Mouse (Mus musculus) neural tube, embryonic 15.5 days (tissue): ENCODE results near the gene Pigw. TPM values are rescaled to one million over a fixed set of nuclear protein-coding genes. Genes with fewer than 3 reads are reported as not detected.
"Not testable (repeated sequence)": the region's sequence is repeated elsewhere in the genome, so short reads cannot be mapped to it uniquely, and the experiment has no call there.

Source experiments
- ATAC-seq: fragments of 200-750 bp; cut with Nextera tagmentation; 2 replicates; pipeline ENCODE4 v1.8.0; 2017; ENCODE audit warnings: mild to moderate bottlenecking, moderate TSS enrichment, moderate library complexity; ENCODE audit not compliant: low FRiP score
- H3K27ac ChIP-seq: fragments of 300-500 bp; sonication (generic); replicated peaks from 2 replicates; pipeline ENCODE4 v1.5.1; 2015; ENCODE audit warnings: mild to moderate bottlenecking, inconsistent platforms
- H3K27me3 ChIP-seq: fragments of 300-500 bp; sonication (generic); replicated peaks from 2 replicates; pipeline ENCODE4 v1.6.1; 2015; ENCODE audit warnings: inconsistent platforms
- H3K36me3 ChIP-seq: fragments of 300-500 bp; sonication (generic); 2 replicates; pipeline ENCODE4 v1.6.1; 2015; ENCODE audit warnings: inconsistent platforms
- H3K4me1 ChIP-seq: fragments of 300-500 bp; sonication (generic); 2 replicates; pipeline ENCODE4 v1.6.1; 2015; ENCODE audit warnings: inconsistent platforms
- H3K4me2 ChIP-seq: fragments of 300-500 bp; sonication (generic); 2 replicates; pipeline ENCODE4 v1.6.1; 2015; ENCODE audit warnings: inconsistent platforms, mild to moderate bottlenecking, moderate library complexity
- H3K4me3 ChIP-seq: fragments of 300-500 bp; sonication (generic); replicated peaks from 2 replicates; pipeline ENCODE4 v1.5.1; 2015; ENCODE audit warnings: mild to moderate bottlenecking, inconsistent platforms
- H3K9ac ChIP-seq: fragments of 300-500 bp; sonication (generic); replicated peaks from 2 replicates; pipeline ENCODE4 v1.6.1; 2015; ENCODE audit warnings: mild to moderate bottlenecking, inconsistent platforms
- H3K9me3 ChIP-seq: fragments of 300-500 bp; sonication (generic); replicated peaks from 2 replicates; pipeline ENCODE4 v1.6.1; 2016; ENCODE audit warnings: inconsistent platforms
- WGBS: fragments of 180-500 bp; shearing (Covaris S2); methylation state at CpG from one replicate; pipeline ENCODE4 v1.1.7; 2015; ENCODE audit warnings: mixed read lengths; 5-methylcytosine and 5-hydroxymethylcytosine counted together
- polyA plus RNA-seq: library from polyadenylated mRNA; unstranded; fragments of >200 nt; fragmentation: Nextera tagmentation; extraction: Ambion mirVana; gene quantifications from 2 replicates; pipeline ENCODE4 v1.2.1, GENCODE M21; 2015

Pigw gene
- polyA plus RNA-seq, 1 experiment from 2014 or later, result 2.9 TPM

- not testable (repeated sequence) for ATAC-seq, H3K4me3 ChIP-seq, H3K9me3 ChIP-seq, H3K9ac ChIP-seq, H3K27ac ChIP-seq, H3K4me2 ChIP-seq, H3K27me3 ChIP-seq, H3K36me3 ChIP-seq
- peaks cover 16% of the 10 kb centered on the region for H3K4me1 ChIP-seq
- WGBS, result 88% methylated on average over 1 of the region's 1 CpGs
Measured at GRCm38 (mm10) chr11:84876020-84876419, 4.1 kb downstream of the Pigw start.

- Histone ChIP-seq H3K4me2 (no peak overlapping the region), H3K27me3 (no peaks in the 10 kb centered on the region), H3K9me3 (no peaks in the 10 kb centered on the region), H3K36me3 (no peaks in the 10 kb centered on the region), H3K4me1 (peaks cover 10% of the 10 kb centered on the region), H3K9ac (no peak overlapping the region), H3K4me3 (no peak overlapping the region), H3K27ac (no peak overlapping the region)
- 66% methylated on average over 1 of the region's 1 CpGs for WGBS
- no peak for ATAC-seq
Measured at GRCm38 (mm10) chr11:84873042-84873833, 6.8 kb downstream of the Pigw start.

- peak overlapping the region; percentile 87 for H3K4me3 ChIP-seq
- H3K27ac ChIP-seq, result peak overlapping the region; percentile 99
- H3K9me3 ChIP-seq, result no peaks in the 10 kb centered on the region
- no peaks in the 10 kb centered on the region for H3K36me3 ChIP-seq
- peak overlapping the region; percentile 64 for H3K4me2 ChIP-seq
- no peak for ATAC-seq
- H3K4me1 ChIP-seq, result peaks cover 20% of the 10 kb centered on the region
- H3K27me3 ChIP-seq, result no peaks in the 10 kb centered on the region
- peak overlapping the region; percentile 96 for H3K9ac ChIP-seq
- 70% methylated on average over 4 of the region's 4 CpGs for WGBS
Measured at GRCm38 (mm10) chr11:84871548-84872069, 8.5 kb downstream of the Pigw start.

- under 1% methylated on average over 10 of the region's 10 CpGs for WGBS
- peak overlapping the region; percentile 64 for H3K4me2 ChIP-seq
- H3K9ac ChIP-seq, result peak overlapping the region; percentile 96
- H3K36me3 ChIP-seq, result no peaks in the 10 kb centered on the region
- peak overlapping the region; percentile 87 for H3K4me3 ChIP-seq
- H3K4me1 ChIP-seq, result peaks cover 23% of the 10 kb centered on the region
- ATAC-seq, result peak; percentile 62
- H3K9me3 ChIP-seq, result no peaks in the 10 kb centered on the region
- H3K27me3 ChIP-seq, result no peaks in the 10 kb centered on the region
- H3K27ac ChIP-seq, result peak overlapping the region; percentile 99
Measured at GRCm38 (mm10) chr11:84871046-84871445, 9.0 kb downstream of the Pigw start.

- under 1% methylated on average over 54 of the region's 62 CpGs for WGBS
- ATAC-seq, result peak; percentile 89
- no peaks in the 10 kb centered on the region for H3K36me3 ChIP-seq
- peaks cover 23% of the 10 kb centered on the region for H3K4me1 ChIP-seq
- H3K9me3 ChIP-seq, result no peaks in the 10 kb centered on the region
- H3K4me3 ChIP-seq, result peak within 1 kb of the TSS; percentile 87
- peak within 1 kb of the TSS; percentile 99 for H3K27ac ChIP-seq
- H3K9ac ChIP-seq, result peak within 1 kb of the TSS; percentile 96
- no peaks in the 10 kb centered on the region for H3K27me3 ChIP-seq
- peak within 1 kb of the TSS; percentile 88 for H3K4me2 ChIP-seq
Measured at GRCm38 (mm10) chr11:84870337-84871043, 9.6 kb downstream of the Pigw start, which contains the start of gene Ggnbp2. Gene Ggnbp2 (minus strand): TSS chr11:84870817.

GRCm38 (mm10) chr11:84869537-84870232, 10.4 kb downstream of the Pigw start:
- under 1% methylated on average over 52 of the region's 61 CpGs for WGBS
- H3K9ac ChIP-seq, result peak overlapping the region; percentile 92
- H3K4me3 ChIP-seq, result peak overlapping the region; percentile 87
- H3K36me3 ChIP-seq, result no peaks in the 10 kb centered on the region
- no peaks in the 10 kb centered on the region for H3K9me3 ChIP-seq
- H3K27me3 ChIP-seq, result no peaks in the 10 kb centered on the region
- peaks cover 23% of the 10 kb centered on the region for H3K4me1 ChIP-seq
- peak; percentile 86 for ATAC-seq
- H3K27ac ChIP-seq, result peak overlapping the region; percentile 99
- peak overlapping the region; percentile 88 for H3K4me2 ChIP-seq

- Histone ChIP-seq H3K4me1 (peaks cover 23% of the 10 kb centered on the region), H3K4me3 (peak overlapping the region; percentile 87), H3K9me3 (no peaks in the 10 kb centered on the region), H3K27ac (0 out of 2 replicates have a peak overlapping the region, but pooled peaks have one; percentile 99), H3K4me2 (peak overlapping the region; percentile 88), H3K27me3 (no peaks in the 10 kb centered on the region), H3K9ac (peak overlapping the region; percentile 92), H3K36me3 (no peaks in the 10 kb centered on the region)
- no peak for ATAC-seq
- WGBS, result 20% methylated on average over 7 of the region's 7 CpGs
Measured at GRCm38 (mm10) chr11:84868786-84869259, 11.3 kb downstream of the Pigw start.

- Histone ChIP-seq H3K27me3 (no peaks in the 10 kb centered on the region), H3K36me3 (no peaks in the 10 kb centered on the region), H3K4me2 (no peak overlapping the region), H3K9ac (no peak overlapping the region), H3K27ac (no peak overlapping the region), H3K4me1 (peaks cover 23% of the 10 kb centered on the region), H3K4me3 (no peak overlapping the region), H3K9me3 (no peaks in the 10 kb centered on the region)
- WGBS, result 92% methylated on average over 2 of the region's 2 CpGs
- no peak for ATAC-seq
Measured at GRCm38 (mm10) chr11:84867586-84867985, 12.5 kb downstream of the Pigw start.

GRCm38 (mm10) chr11:84865268-84865667, 14.8 kb downstream of the Pigw start:
- 79% methylated on average over 2 of the region's 2 CpGs for WGBS
- peaks cover 4% of the 10 kb centered on the region for H3K36me3 ChIP-seq
- no peak for ATAC-seq

GRCm38 (mm10) chr11:84855285-84855684, 24.8 kb downstream of the Pigw start:
- Histone ChIP-seq H3K4me2 (no peak overlapping the region), H3K27me3 (no peaks in the 10 kb centered on the region), H3K27ac (no peak overlapping the region), H3K4me1 (no peaks in the 10 kb centered on the region), H3K9ac (no peak overlapping the region), H3K36me3 (peaks cover 57% of the 10 kb centered on the region), H3K4me3 (no peak overlapping the region), H3K9me3 (no peaks in the 10 kb centered on the region)
- ATAC-seq, result no peak
- WGBS, result 97% methylated on average over 6 of the region's 6 CpGs

More at GRCm38 (mm10) chr11:84865268-84865667, 14.8 kb downstream of the Pigw start:
- H3K27ac ChIP-seq, result no peak overlapping the region
- peaks cover 20% of the 10 kb centered on the region for H3K4me1 ChIP-seq
- no peaks in the 10 kb centered on the region for H3K9me3 ChIP-seq
- H3K4me3 ChIP-seq, result no peak overlapping the region
- H3K9ac ChIP-seq, result no peak overlapping the region
- H3K4me2 ChIP-seq, result no peak overlapping the region
- no peaks in the 10 kb centered on the region for H3K27me3 ChIP-seq

GRCm38 (mm10) chr11:84847475-84848090, 32.5 kb downstream of the Pigw start:
- no peak for ATAC-seq
- no peak overlapping the region for H3K9ac ChIP-seq
- no peaks in the 10 kb centered on the region for H3K4me1 ChIP-seq
- H3K27ac ChIP-seq, result no peak overlapping the region
- H3K4me2 ChIP-seq, result no peak overlapping the region
- H3K27me3 ChIP-seq, result no peaks in the 10 kb centered on the region
- H3K36me3 ChIP-seq, result peaks cover 46% of the 10 kb centered on the region
- H3K4me3 ChIP-seq, result no peak overlapping the region
- no peaks in the 10 kb centered on the region for H3K9me3 ChIP-seq
- whole genome bisulfite sequencing, result 74% methylated on average over 7 of the region's 7 CpGs
